34 mouse cellular contexts compared by ENCODE assay signal in genomic region chr12:75756387-75756786, GRCm38 (mm10).
"Had no signal": no experiment of that assay in that cellular context is flagged by ENCODE, and none has a peak within 500 bp of the region (broad histone marks: within the 10 kb centered on the region; RNA-seq: fewer than 3 reads in every experiment).

No protein-coding gene starts in this region.

- H3K9me3 ChIP-seq: heart, embryonic 10.5 days; heart, embryonic 12.5 days; heart, embryonic 13.5 days; heart, embryonic 15.5 days; hindbrain, embryonic 10.5 days; hindbrain, embryonic 12.5 days; hindbrain, embryonic 13.5 days; hindbrain, embryonic 15.5 days; intestine, embryonic 15.5 days; kidney, embryonic 15.5 days had no signal

- H3K4me1 ChIP-seq: hindbrain, embryonic 13.5 days; hindbrain, embryonic 15.5 days; kidney, embryonic 15.5 days had no signal

- DNase-seq: heart, postnatal 10 days; heart, postnatal 14 days; heart, postnatal 36 days; heart, postnatal 4 days; kidney, adult 11 months; kidney, adult 18-20 months; kidney, adult 2 months; kidney, adult 8-10 months; kidney, adult 9 months; kidney, postnatal 10 days; kidney, postnatal 14 days; kidney, postnatal 25 days; kidney, postnatal 36 days; kidney, postnatal 4 days; layer of hippocampus, adult 9-11 months; layer of hippocampus, postnatal 36 days had no signal

- H3K9ac ChIP-seq: heart, embryonic 12.5 days; heart, embryonic 13.5 days; heart, embryonic 15.5 days; hindbrain, embryonic 12.5 days; hindbrain, embryonic 13.5 days; hindbrain, embryonic 14.5 days; hindbrain, embryonic 15.5 days; intestine, embryonic 15.5 days; kidney, embryonic 15.5 days had no signal

- H3K36me3 ChIP-seq: heart, embryonic 10.5 days; heart, embryonic 12.5 days; heart, embryonic 13.5 days; heart, embryonic 15.5 days; hindbrain, embryonic 10.5 days; hindbrain, embryonic 12.5 days; hindbrain, embryonic 13.5 days; hindbrain, embryonic 15.5 days; intestine, embryonic 15.5 days; kidney, embryonic 15.5 days had no signal

- H3K27me3 ChIP-seq: heart, embryonic 12.5 days; heart, embryonic 13.5 days; heart, embryonic 15.5 days; hindbrain, embryonic 12.5 days; hindbrain, embryonic 13.5 days; hindbrain, embryonic 15.5 days; intestine, embryonic 15.5 days; kidney, embryonic 15.5 days had no signal

- H3K27ac ChIP-seq: heart, embryonic 10.5 days; heart, embryonic 13.5 days; heart, embryonic 15.5 days; hindbrain, embryonic 10.5 days; hindbrain, embryonic 12.5 days; hindbrain, embryonic 13.5 days; hindbrain, embryonic 14.5 days; hindbrain, embryonic 15.5 days; hindbrain, postnatal 0 days; intestine, embryonic 15.5 days; kidney, embryonic 15.5 days; kidney, postnatal 0 days; layer of hippocampus, adult 2 months had no signal

- H3K4me3 ChIP-seq: heart, embryonic 10.5 days; heart, embryonic 12.5 days; heart, embryonic 13.5 days; heart, embryonic 15.5 days; hindbrain, embryonic 10.5 days; hindbrain, embryonic 12.5 days; hindbrain, embryonic 13.5 days; hindbrain, embryonic 15.5 days; intestine, embryonic 15.5 days; kidney, embryonic 15.5 days; layer of hippocampus, adult 2 months had no signal

- ATAC-seq: hindbrain, embryonic 16.5 days; hindbrain, postnatal 0 days; inflammation-experienced regulatory T-cells, adult 6 months; intestine, embryonic 15.5 days; intestine, embryonic 16.5 days; intestine, postnatal 0 days had no signal
